Mouse (Mus musculus): ENCODE measurements at regions not wholly inside any gene's neighbourhood (a gene's known extent, or its start where the extent isn't known, plus 50 kb on each side); places are given as distances from the start of the nearest gene placed in this dataset.

GRCm38 (mm10) chr4:9144226-9145215 lies 905.7 kb upstream of the Car8 start:
- no peak for TF ChIP-seq POLR2A (IDR thresholded peaks at IDR 0.05; ENCODE audit: control insufficient read depth, low read depth, low read length)
- no peak for TF ChIP-seq CTCF (IDR thresholded peaks at IDR 0.05; ENCODE audit: control insufficient read depth, insufficient read depth, insufficient replicate concordance, low read depth, low read length)

Measured in testis, adult 2 months (tissue).